Mouse (Mus musculus): ENCODE measurements around the gene Lgmn. TPM values are rescaled to one million over a fixed set of nuclear protein-coding genes. Genes with fewer than 3 reads are reported as not detected.

Lgmn gene
- polyA plus RNA-seq, 1 experiment from 2014 or later = 61.3 TPM

- peaks cover 3% of the 10 kb centered on the region; the same call in 1 of the 2 replicates for H3K4me1 ChIP-seq (ENCODE audit: control insufficient read depth, insufficient read depth, low read length)
- H3K9me3 ChIP-seq (ENCODE audit: control insufficient read depth, low read length) = no peaks in the 10 kb centered on the region
- WGBS = 82% methylated on average over 2 of the region's 2 CpGs
- H3K4me3 ChIP-seq (ENCODE audit: low read depth, low read length) = no peak overlapping the region
- ATAC-seq (ENCODE audit: low FRiP score) = no peak
- no peak overlapping the region for H3K4me2 ChIP-seq
- H3K27ac ChIP-seq (ENCODE audit: low read depth, low read length) = no peak overlapping the region
- no peak overlapping the region for H3K9ac ChIP-seq (ENCODE audit: low read length)
- DNase-seq (ENCODE audit: low spot score, missing footprints) = no peak
- no peaks in the 10 kb centered on the region for H3K36me3 ChIP-seq (ENCODE audit: control insufficient read depth, insufficient read depth, low read length)
- H3K27me3 ChIP-seq (ENCODE audit: control insufficient read depth, insufficient read depth, low read length) = no peaks in the 10 kb centered on the region
These were observed 15.2 kb downstream of the Lgmn start for GRCm38 (mm10) chr12:102424456-102424855.

- H3K4me2 ChIP-seq = no peak overlapping the region
- 94% methylated on average over 8 of the region's 8 CpGs for WGBS
- no peak overlapping the region for H3K4me3 ChIP-seq (ENCODE audit: low read depth, low read length)
- DNase-seq (ENCODE audit: low spot score, missing footprints) (no peak), ATAC-seq (ENCODE audit: low FRiP score) (no peak)
- no peaks in the 10 kb centered on the region for H3K27me3 ChIP-seq (ENCODE audit: control insufficient read depth, insufficient read depth, low read length)
- H3K9ac ChIP-seq (ENCODE audit: low read length) = no peak overlapping the region
- H3K36me3 ChIP-seq (ENCODE audit: control insufficient read depth, insufficient read depth, low read length) = no peaks in the 10 kb centered on the region
- H3K27ac ChIP-seq (ENCODE audit: low read depth, low read length) = no peak overlapping the region
- H3K4me1 ChIP-seq (ENCODE audit: control insufficient read depth, insufficient read depth, low read length) = peaks cover 3% of the 10 kb centered on the region; the same call in 1 of the 2 replicates
- H3K9me3 ChIP-seq (ENCODE audit: control insufficient read depth, low read length) = no peaks in the 10 kb centered on the region
These were observed 16.0 kb downstream of the Lgmn start for GRCm38 (mm10) chr12:102423625-102424024.

GRCm38 (mm10) chr12:102422623-102423320, 16.8 kb downstream of the Lgmn start:
- H3K36me3 ChIP-seq (ENCODE audit: control insufficient read depth, insufficient read depth, low read length) = no peaks in the 10 kb centered on the region
- H3K4me3 ChIP-seq (ENCODE audit: low read depth, low read length) = no peak overlapping the region
- H3K9me3 ChIP-seq (ENCODE audit: control insufficient read depth, low read length) = no peaks in the 10 kb centered on the region
- H3K4me2 ChIP-seq = no peak overlapping the region
- no peaks in the 10 kb centered on the region for H3K27me3 ChIP-seq (ENCODE audit: control insufficient read depth, insufficient read depth, low read length)
- ATAC-seq (ENCODE audit: low FRiP score) (no peak), DNase-seq (ENCODE audit: low spot score, missing footprints) (no peak)
- peaks cover 3% of the 10 kb centered on the region; the same call in 1 of the 2 replicates for H3K4me1 ChIP-seq (ENCODE audit: control insufficient read depth, insufficient read depth, low read length)
- no peak overlapping the region for H3K27ac ChIP-seq (ENCODE audit: low read depth, low read length)
- no peak overlapping the region for H3K9ac ChIP-seq (ENCODE audit: low read length)
- WGBS = 90% methylated on average over 11 of the region's 11 CpGs

GRCm38 (mm10) chr12:102422065-102422464, 17.5 kb downstream of the Lgmn start:
- no peaks in the 10 kb centered on the region for H3K27me3 ChIP-seq (ENCODE audit: control insufficient read depth, insufficient read depth, low read length)
- H3K9ac ChIP-seq (ENCODE audit: low read length) = no peak overlapping the region
- H3K4me2 ChIP-seq = no peak overlapping the region
- H3K4me3 ChIP-seq (ENCODE audit: low read depth, low read length) = no peak overlapping the region
- WGBS = 85% methylated on average over 6 of the region's 6 CpGs
- no peak for ATAC-seq (ENCODE audit: low FRiP score)
- H3K36me3 ChIP-seq (ENCODE audit: control insufficient read depth, insufficient read depth, low read length) = no peaks in the 10 kb centered on the region
- DNase-seq (ENCODE audit: low spot score, missing footprints) = no peak
- H3K4me1 ChIP-seq (ENCODE audit: control insufficient read depth, insufficient read depth, low read length) = peaks cover 3% of the 10 kb centered on the region; the same call in 1 of the 2 replicates
- H3K27ac ChIP-seq (ENCODE audit: low read depth, low read length) = no peak overlapping the region
- no peaks in the 10 kb centered on the region for H3K9me3 ChIP-seq (ENCODE audit: control insufficient read depth, low read length)

- no peaks in the 10 kb centered on the region for H3K27me3 ChIP-seq (ENCODE audit: control insufficient read depth, insufficient read depth, low read length)
- no peak overlapping the region for H3K9ac ChIP-seq (ENCODE audit: low read length)
- no peak overlapping the region for H3K4me3 ChIP-seq (ENCODE audit: low read depth, low read length)
- DNase-seq (ENCODE audit: low spot score, missing footprints) = no peak
- WGBS = 91% methylated on average over 10 of the region's 10 CpGs
- peaks cover 3% of the 10 kb centered on the region; the same call in 1 of the 2 replicates for H3K4me1 ChIP-seq (ENCODE audit: control insufficient read depth, insufficient read depth, low read length)
- H3K4me2 ChIP-seq = no peak overlapping the region
- no peak for ATAC-seq (ENCODE audit: low FRiP score)
- no peak overlapping the region for H3K27ac ChIP-seq (ENCODE audit: low read depth, low read length)
- H3K36me3 ChIP-seq (ENCODE audit: control insufficient read depth, insufficient read depth, low read length) = no peaks in the 10 kb centered on the region
- H3K9me3 ChIP-seq (ENCODE audit: control insufficient read depth, low read length) = no peaks in the 10 kb centered on the region
These were observed 19.3 kb downstream of the Lgmn start for GRCm38 (mm10) chr12:102420168-102420890.

GRCm38 (mm10) chr12:102419544-102419943, 20.1 kb downstream of the Lgmn start:
- no peak overlapping the region for H3K4me3 ChIP-seq (ENCODE audit: low read depth, low read length)
- H3K27me3 ChIP-seq (ENCODE audit: control insufficient read depth, insufficient read depth, low read length) = no peaks in the 10 kb centered on the region
- H3K9me3 ChIP-seq (ENCODE audit: control insufficient read depth, low read length) = no peaks in the 10 kb centered on the region
- H3K4me2 ChIP-seq = no peak overlapping the region
- DNase-seq (ENCODE audit: low spot score, missing footprints) (peak; percentile 83), ATAC-seq (ENCODE audit: low FRiP score) (peak; percentile 22; the same call in 1 of the 2 replicates)
- H3K27ac ChIP-seq (ENCODE audit: low read depth, low read length) = no peak overlapping the region
- H3K36me3 ChIP-seq (ENCODE audit: control insufficient read depth, insufficient read depth, low read length) = no peaks in the 10 kb centered on the region
- H3K4me1 ChIP-seq (ENCODE audit: control insufficient read depth, insufficient read depth, low read length) = peaks cover 3% of the 10 kb centered on the region; the same call in 1 of the 2 replicates
- H3K9ac ChIP-seq (ENCODE audit: low read length) = no peak overlapping the region
- WGBS = 63% methylated on average over 3 of the region's 3 CpGs

- Histone ChIP-seq H3K9ac (ENCODE audit: low read length) (no peak overlapping the region), H3K4me3 (ENCODE audit: low read depth, low read length) (no peak overlapping the region), H3K9me3 (ENCODE audit: control insufficient read depth, low read length) (no peaks in the 10 kb centered on the region), H3K36me3 (ENCODE audit: control insufficient read depth, insufficient read depth, low read length) (no peaks in the 10 kb centered on the region), H3K27me3 (ENCODE audit: control insufficient read depth, insufficient read depth, low read length) (no peaks in the 10 kb centered on the region), H3K27ac (ENCODE audit: low read depth, low read length) (no peak overlapping the region), H3K4me1 (ENCODE audit: control insufficient read depth, insufficient read depth, low read length) (peaks cover 3% of the 10 kb centered on the region; the same call in 1 of the 2 replicates), H3K4me2 (no peak overlapping the region)
- 94% methylated on average over 6 of the region's 6 CpGs for WGBS
- DNase-seq (ENCODE audit: low spot score, missing footprints) = peak; percentile 6
- ATAC-seq (ENCODE audit: low FRiP score) = no peak
These were observed 21.9 kb downstream of the Lgmn start for GRCm38 (mm10) chr12:102417701-102418100.

GRCm38 (mm10) chr12:102416955-102417510, 22.6 kb downstream of the Lgmn start:
- H3K9me3 ChIP-seq (ENCODE audit: control insufficient read depth, low read length) = no peaks in the 10 kb centered on the region
- no peak overlapping the region for H3K9ac ChIP-seq (ENCODE audit: low read length)
- DNase-seq (ENCODE audit: low spot score, missing footprints) (peak; percentile 69), ATAC-seq (ENCODE audit: low FRiP score) (no peak)
- H3K27me3 ChIP-seq (ENCODE audit: control insufficient read depth, insufficient read depth, low read length) = no peaks in the 10 kb centered on the region
- H3K4me3 ChIP-seq (ENCODE audit: low read depth, low read length) = no peak overlapping the region
- 70% methylated on average over 7 of the region's 7 CpGs for WGBS
- peaks cover 3% of the 10 kb centered on the region; the same call in 1 of the 2 replicates for H3K4me1 ChIP-seq (ENCODE audit: control insufficient read depth, insufficient read depth, low read length)
- H3K27ac ChIP-seq (ENCODE audit: low read depth, low read length) = no peak overlapping the region
- no peaks in the 10 kb centered on the region for H3K36me3 ChIP-seq (ENCODE audit: control insufficient read depth, insufficient read depth, low read length)
- H3K4me2 ChIP-seq = no peak overlapping the region

- H3K27ac ChIP-seq (ENCODE audit: low read depth, low read length) = no peak overlapping the region
- H3K36me3 ChIP-seq (ENCODE audit: control insufficient read depth, insufficient read depth, low read length) = no peaks in the 10 kb centered on the region
- no peak for ATAC-seq (ENCODE audit: low FRiP score)
- H3K9me3 ChIP-seq (ENCODE audit: control insufficient read depth, low read length) = no peaks in the 10 kb centered on the region
- H3K9ac ChIP-seq (ENCODE audit: low read length) = no peak overlapping the region
- no peak overlapping the region for H3K4me3 ChIP-seq (ENCODE audit: low read depth, low read length)
- no peak overlapping the region for H3K4me2 ChIP-seq
- WGBS = 47% methylated on average over 7 of the region's 7 CpGs
- H3K4me1 ChIP-seq (ENCODE audit: control insufficient read depth, insufficient read depth, low read length) = peaks cover 3% of the 10 kb centered on the region; the same call in 1 of the 2 replicates
- no peaks in the 10 kb centered on the region for H3K27me3 ChIP-seq (ENCODE audit: control insufficient read depth, insufficient read depth, low read length)
- no peak for DNase-seq (ENCODE audit: low spot score, missing footprints)
These were observed 23.2 kb downstream of the Lgmn start for GRCm38 (mm10) chr12:102416391-102416837.

All from midbrain, embryonic 11.5 days (tissue).